Mouse (Mus musculus) heart, postnatal 0 days (tissue): ENCODE results near the gene Gm5737. TPM values are rescaled to one million over a fixed set of nuclear protein-coding genes. Genes with fewer than 3 reads are reported as not detected.

Source experiments
- ATAC-seq: fragments of 200-750 bp; cut with Nextera tagmentation; 2 replicates; pipeline ENCODE4 v1.8.0; 2017; ENCODE audit warnings: low read depth, moderate number of reproducible peaks, moderate library complexity; ENCODE audit not compliant: insufficient read depth
- DNase-seq: peaks from one replicate; pipeline ENCODE4 v3.0.0-alpha.2; 2016; ENCODE audit warnings: low spot score
- H3K27ac ChIP-seq: fragments of 300-500 bp; sonication (generic); 2 replicates; pipeline ENCODE4 v1.5.1; 2014; ENCODE audit warnings: low read depth, mild to moderate bottlenecking
- H3K27me3 ChIP-seq: fragments of 300-500 bp; sonication (generic); 2 replicates; pipeline ENCODE4 v1.6.1; 2014; ENCODE audit warnings: low read length, mixed read lengths; ENCODE audit not compliant: control insufficient read depth, insufficient read depth
- H3K36me3 ChIP-seq: fragments of 300-500 bp; sonication (generic); replicated peaks from 2 replicates; pipeline ENCODE4 v1.6.1; 2014; ENCODE audit warnings: low read length, mixed read lengths; ENCODE audit not compliant: control insufficient read depth, insufficient read depth
- H3K4me1 ChIP-seq: fragments of 300-500 bp; sonication (generic); 2 replicates; pipeline ENCODE4 v1.6.1; 2014; ENCODE audit warnings: antibody characterized with exemption; ENCODE audit not compliant: control insufficient read depth, insufficient read depth
- H3K4me2 ChIP-seq: fragments of 300-500 bp; sonication (generic); 2 replicates; pipeline ENCODE4 v1.6.1; 2014; ENCODE audit warnings: low read depth, mild to moderate bottlenecking, low read length, moderate library complexity
- H3K4me3 ChIP-seq: fragments of 300-500 bp; sonication (generic); 2 replicates; pipeline ENCODE4 v1.5.1; 2014; ENCODE audit warnings: low read depth, low read length
- H3K9ac ChIP-seq: fragments of 300-500 bp; sonication (generic); replicated peaks from 2 replicates; pipeline ENCODE4 v1.6.1; 2014; ENCODE audit warnings: low read depth, low read length, mixed read lengths
- H3K9me3 ChIP-seq: fragments of 300-500 bp; sonication (generic); replicated peaks from 2 replicates; pipeline ENCODE4 v1.6.1; 2016; ENCODE audit warnings: low read length; ENCODE audit not compliant: control insufficient read depth
- CTCF ChIP-seq: IDR thresholded peaks from 2 replicates; pipeline ENCODE4 v1.5.1; 2016; ENCODE audit warnings: antibody characterized with exemption, control low read depth, low read depth
- EP300 ChIP-seq: IDR thresholded peaks from 2 replicates; pipeline ENCODE4 v1.6.1; 2016; ENCODE audit warnings: antibody characterized with exemption, low read depth
- WGBS: fragments of 180-500 bp; shearing (Covaris S2); extraction: QIAGEN DNeasy Blood & Tissue Kit; methylation state at CpG from one replicate; pipeline ENCODE4 v1.1.7; 2014; 5-methylcytosine and 5-hydroxymethylcytosine counted together
- polyA plus RNA-seq: library from polyadenylated mRNA; unstranded; fragments of >200 nt; fragmentation: Nextera tagmentation; extraction: Ambion mirVana; gene quantifications from 2 replicates; pipeline ENCODE4 v1.2.1, GENCODE M21; 2015
- total RNA-seq: library from RNA; depleted of rRNA; stranded (reverse); fragments of >200 nt; gene quantifications from 2 replicates; pipeline ENCODE4 v1.2.3, GENCODE M21; 2014; ENCODE audit warnings: low replicate concordance

The Gm5737 gene
- total and polyA plus RNA-seq, 2 experiments from 2014 or later = not detected

GRCm38 (mm10) chr7:120803268-120803667 lies 8.9 kb upstream of the Gm5737 start:
- ATAC-seq (no peak), DNase-seq (no peak)
- no peaks in the 10 kb centered on the region for H3K4me1 ChIP-seq
- no peaks in the 10 kb centered on the region for H3K9me3 ChIP-seq
- WGBS = 84% methylated on average over 2 of the region's 2 CpGs
- no peak overlapping the region for H3K27ac ChIP-seq
- no peak for TF ChIP-seq EP300
- no peak for TF ChIP-seq CTCF
- H3K4me3 ChIP-seq = no peak overlapping the region
- no peaks in the 10 kb centered on the region for H3K27me3 ChIP-seq
- H3K9ac ChIP-seq = no peak overlapping the region
- no peaks in the 10 kb centered on the region for H3K36me3 ChIP-seq
- H3K4me2 ChIP-seq = no peak overlapping the region

GRCm38 (mm10) chr7:120809705-120810104 lies 2.5 kb upstream of the Gm5737 start:
- no peaks in the 10 kb centered on the region for H3K9me3 ChIP-seq
- no peak overlapping the region for H3K9ac ChIP-seq
- no peaks in the 10 kb centered on the region for H3K4me1 ChIP-seq
- peaks cover 5% of the 10 kb centered on the region; the same call in 1 of the 2 replicates for H3K27me3 ChIP-seq
- no peak for DNase-seq
- no peaks in the 10 kb centered on the region for H3K36me3 ChIP-seq
- no peak for ATAC-seq
- no peak overlapping the region for H3K27ac ChIP-seq
- peak overlapping the region; percentile 9; the same call in 1 of the 2 replicates for H3K4me3 ChIP-seq
- H3K4me2 ChIP-seq = peak overlapping the region; percentile 34
- 6% methylated on average over 23 of the region's 27 CpGs for WGBS
- TF ChIP-seq EP300 = no peak
- TF ChIP-seq CTCF = no peak

- Histone ChIP-seq H3K36me3 (no peaks in the 10 kb centered on the region), H3K4me2 (no peak overlapping the region), H3K4me3 (no peak overlapping the region), H3K4me1 (no peaks in the 10 kb centered on the region), H3K9me3 (no peaks in the 10 kb centered on the region), H3K27ac (no peak overlapping the region), H3K9ac (no peak overlapping the region), H3K27me3 (no peaks in the 10 kb centered on the region)
- TF ChIP-seq EP300 = no peak
- no peak for TF ChIP-seq CTCF
- 83% methylated on average over 6 of the region's 6 CpGs for WGBS
- ATAC-seq (no peak), DNase-seq (no peak)
Observed at GRCm38 (mm10) chr7:120817552-120817951, 5.4 kb downstream of the Gm5737 start.

GRCm38 (mm10) chr7:120819386-120819785 lies 7.2 kb downstream of the Gm5737 start:
- no peak for TF ChIP-seq EP300
- TF ChIP-seq CTCF = no peak
- H3K9me3 ChIP-seq = no peaks in the 10 kb centered on the region
- 79% methylated on average over 4 of the region's 4 CpGs for WGBS
- no peak overlapping the region for H3K9ac ChIP-seq
- H3K27me3 ChIP-seq = no peaks in the 10 kb centered on the region
- DNase-seq (no peak), ATAC-seq (no peak)
- H3K27ac ChIP-seq = no peak overlapping the region
- no peaks in the 10 kb centered on the region for H3K4me1 ChIP-seq
- H3K36me3 ChIP-seq = no peaks in the 10 kb centered on the region
- no peak overlapping the region for H3K4me2 ChIP-seq
- no peak overlapping the region for H3K4me3 ChIP-seq

- peak; percentile 58 for DNase-seq
Observed at GRCm38 (mm10) chr7:120823248-120823647, 11.1 kb downstream of the Gm5737 start.

GRCm38 (mm10) chr7:120825097-120825496 lies 12.9 kb downstream of the Gm5737 start:
- Histone ChIP-seq H3K4me2 (no peak overlapping the region), H3K4me3 (no peak overlapping the region), H3K36me3 (no peaks in the 10 kb centered on the region), H3K9ac (no peak overlapping the region), H3K27me3 (no peaks in the 10 kb centered on the region), H3K9me3 (no peaks in the 10 kb centered on the region), H3K4me1 (peaks cover 5% of the 10 kb centered on the region), H3K27ac (no peak overlapping the region)
- 61% methylated on average over 2 of the region's 2 CpGs for WGBS
- TF ChIP-seq CTCF (no peak), EP300 (no peak)
- no peak for DNase-seq
- no peak for ATAC-seq

More at GRCm38 (mm10) chr7:120823248-120823647, 11.1 kb downstream of the Gm5737 start:
- WGBS = 26% methylated on average over 5 of the region's 5 CpGs
- no peaks in the 10 kb centered on the region for H3K27me3 ChIP-seq
- no peaks in the 10 kb centered on the region for H3K9me3 ChIP-seq
- no peaks in the 10 kb centered on the region for H3K4me1 ChIP-seq
- ATAC-seq = peak; percentile 62; the same call in 1 of the 2 replicates
- H3K9ac ChIP-seq = no peak overlapping the region
- H3K4me2 ChIP-seq = no peak overlapping the region
- no peaks in the 10 kb centered on the region for H3K36me3 ChIP-seq
- H3K27ac ChIP-seq = no peak overlapping the region
- no peak overlapping the region for H3K4me3 ChIP-seq
- TF ChIP-seq CTCF = peak; percentile 90
- TF ChIP-seq EP300 = no peak
